Comparison of ENCODE assay signal across 10 mouse cellular contexts in genomic region chr16:30939903-30940302, GRCm38 (mm10).
DNase-seq lines count a peak whose midpoint lies in the region; ATAC-seq and TF ChIP-seq lines count a peak whose summit lies in the region.
"Had no signal": no experiment of that assay in that cellular context is flagged by ENCODE, and none has a peak within 500 bp of the region (broad histone marks: within the 10 kb centered on the region; RNA-seq: fewer than 3 reads in every experiment).

No protein-coding gene starts in this region.

- intact Hi-C loops in left cerebral cortex, adult 2 months (cut with DNase I), result no loop called here

- H3K27ac ChIP-seq in forebrain, embryonic 11.5 days (ENCODE audit: low read depth, low read length), result no peak overlapping the region
- H3K27ac ChIP-seq in forebrain, embryonic 12.5 days, result no peak overlapping the region
- no peak overlapping the region for H3K27ac ChIP-seq in embryonic facial prominence, embryonic 14.5 days (replicated peaks; ENCODE audit: low read depth, low read length)
- H3K27ac ChIP-seq in limb, embryonic 10.5 days, result peak overlapping the region; percentile 34; the same call in 1 of the 2 replicates
- H3K27ac ChIP-seq in left cerebral cortex, adult 2 months, result no peak overlapping the region
- no peak overlapping the region for H3K27ac ChIP-seq in midbrain, embryonic 13.5 days
- H3K27ac ChIP-seq: limb, embryonic 15.5 days had no signal

- no peak overlapping the region for H3K9ac ChIP-seq in forebrain, embryonic 11.5 days (ENCODE audit: low read length)
- no peak overlapping the region for H3K9ac ChIP-seq in forebrain, embryonic 12.5 days
- H3K9ac ChIP-seq in embryonic facial prominence, embryonic 14.5 days (ENCODE audit: low read depth, low read length), result no peak overlapping the region
- H3K9ac ChIP-seq in midbrain, embryonic 13.5 days (replicated peaks), result no peak overlapping the region
- H3K9ac ChIP-seq: limb, embryonic 15.5 days had no signal

- H3K4me3 ChIP-seq in forebrain, embryonic 11.5 days (ENCODE audit: low read depth, low read length), result no peak overlapping the region
- H3K4me3 ChIP-seq in forebrain, embryonic 12.5 days (replicated peaks), result no peak overlapping the region
- no peak overlapping the region for H3K4me3 ChIP-seq in embryonic facial prominence, embryonic 14.5 days (ENCODE audit: low read depth, low read length)
- H3K4me3 ChIP-seq in limb, embryonic 10.5 days, result no peak overlapping the region
- no peak overlapping the region for H3K4me3 ChIP-seq in left cerebral cortex, adult 2 months
- H3K4me3 ChIP-seq in midbrain, embryonic 13.5 days (replicated peaks), result no peak overlapping the region
- H3K4me3 ChIP-seq: limb, embryonic 15.5 days had no signal

- DNase-seq in forebrain, embryonic 11.5 days (ENCODE audit: low spot score), result peak; percentile 47
- DNase-seq in A20 (ENCODE audit: low read depth, low spot score), result peak; percentile 72
- DNase-seq in embryonic facial prominence, embryonic 14.5 days (ENCODE audit: low spot score), result peak; percentile 61
- no peak for DNase-seq in limb, embryonic 10.5 days (ENCODE audit: low spot score)
- DNase-seq in frontal cortex, postnatal 36 days (ENCODE audit: low spot score in 2 of 2), result no peak
- DNase-seq in left cerebral cortex, adult 2 months (ENCODE audit: extremely low spot score in 1 of 2, low spot score in 2 of 2), result no peak
- DNase-seq: right cerebral cortex, adult 18-20 months had no signal

- H3K36me3 ChIP-seq in forebrain, embryonic 11.5 days (ENCODE audit: control insufficient read depth, insufficient read depth, low read length), result no peaks in the 10 kb centered on the region
- H3K36me3 ChIP-seq in forebrain, embryonic 12.5 days (replicated peaks), result no peaks in the 10 kb centered on the region
- no peaks in the 10 kb centered on the region for H3K36me3 ChIP-seq in embryonic facial prominence, embryonic 14.5 days (ENCODE audit: control insufficient read depth, insufficient read depth, low read length)
- no peaks in the 10 kb centered on the region for H3K36me3 ChIP-seq in limb, embryonic 10.5 days
- no peaks in the 10 kb centered on the region for H3K36me3 ChIP-seq in midbrain, embryonic 13.5 days
- H3K36me3 ChIP-seq: limb, embryonic 15.5 days had no signal

- H3K4me1 ChIP-seq in forebrain, embryonic 11.5 days (replicated peaks; ENCODE audit: control insufficient read depth, insufficient read depth, low read length), result no peaks in the 10 kb centered on the region
- H3K4me1 ChIP-seq in forebrain, embryonic 12.5 days, result peaks cover 13% of the 10 kb centered on the region
- no peaks in the 10 kb centered on the region for H3K4me1 ChIP-seq in embryonic facial prominence, embryonic 14.5 days (ENCODE audit: control insufficient read depth, insufficient read depth, low read length)
- peaks cover 34% of the 10 kb centered on the region for H3K4me1 ChIP-seq in limb, embryonic 10.5 days
- peaks cover 11% of the 10 kb centered on the region; the same call in 1 of the 2 replicates for H3K4me1 ChIP-seq in midbrain, embryonic 13.5 days (replicated peaks)

- TF ChIP-seq CTCF in left cerebral cortex, adult 2 months (IDR thresholded peaks at IDR 0.05), result no peak

- 0% methylated on average over 3 of the region's 3 CpGs for WGBS in forebrain, embryonic 11.5 days
- WGBS in forebrain, embryonic 12.5 days, result 0% methylated on average over 3 of the region's 3 CpGs
- WGBS in embryonic facial prominence, embryonic 14.5 days, result 8% methylated on average over 3 of the region's 3 CpGs
- 10% methylated on average over 3 of the region's 3 CpGs for WGBS in limb, embryonic 10.5 days
- 1% methylated on average over 3 of the region's 3 CpGs for WGBS in midbrain, embryonic 13.5 days

- H3K27me3 ChIP-seq in forebrain, embryonic 11.5 days (ENCODE audit: control insufficient read depth, insufficient read depth, low read length), result no peaks in the 10 kb centered on the region
- H3K27me3 ChIP-seq in forebrain, embryonic 12.5 days, result no peaks in the 10 kb centered on the region
- no peaks in the 10 kb centered on the region for H3K27me3 ChIP-seq in embryonic facial prominence, embryonic 14.5 days (replicated peaks; ENCODE audit: control insufficient read depth, insufficient read depth, low read length)
- no peaks in the 10 kb centered on the region for H3K27me3 ChIP-seq in limb, embryonic 10.5 days (ENCODE audit: low read depth, poor library complexity, severe bottlenecking)
- H3K27me3 ChIP-seq in midbrain, embryonic 13.5 days, result no peaks in the 10 kb centered on the region
- H3K27me3 ChIP-seq: limb, embryonic 15.5 days had no signal

- H3K9me3 ChIP-seq in forebrain, embryonic 11.5 days (ENCODE audit: control insufficient read depth, low read length), result no peaks in the 10 kb centered on the region
- H3K9me3 ChIP-seq in forebrain, embryonic 12.5 days, result no peaks in the 10 kb centered on the region
- H3K9me3 ChIP-seq in embryonic facial prominence, embryonic 14.5 days (ENCODE audit: control insufficient read depth, low read length), result no peaks in the 10 kb centered on the region
- no peaks in the 10 kb centered on the region for H3K9me3 ChIP-seq in limb, embryonic 10.5 days (replicated peaks)
- H3K9me3 ChIP-seq in midbrain, embryonic 13.5 days, result no peaks in the 10 kb centered on the region
- H3K9me3 ChIP-seq: limb, embryonic 15.5 days had no signal

- no peak for ATAC-seq in forebrain, embryonic 11.5 days (replicated peaks; ENCODE audit: low FRiP score)
- no peak for ATAC-seq in forebrain, embryonic 12.5 days (ENCODE audit: low FRiP score)
- ATAC-seq in embryonic facial prominence, embryonic 14.5 days (ENCODE audit: low read depth), result no peak
- no peak for ATAC-seq in midbrain, embryonic 13.5 days

- H3K4me2 ChIP-seq in forebrain, embryonic 11.5 days (ENCODE audit: low read depth, low read length, severe bottlenecking), result no peak overlapping the region
- H3K4me2 ChIP-seq in forebrain, embryonic 12.5 days, result no peak overlapping the region
- no peak overlapping the region for H3K4me2 ChIP-seq in embryonic facial prominence, embryonic 14.5 days (ENCODE audit: low read depth, low read length)
- no peak overlapping the region for H3K4me2 ChIP-seq in midbrain, embryonic 13.5 days (replicated peaks)
- H3K4me2 ChIP-seq: limb, embryonic 15.5 days had no signal

Comparison
In these comparisons a context has a peak if more than half of its experiments do, and no peak if none do; other contexts are left out.
1. DNase-seq: peak in forebrain, embryonic 11.5 days (single experiment), A20 (single experiment) and embryonic facial prominence, embryonic 14.5 days (single experiment); none in limb, embryonic 10.5 days (single experiment), frontal cortex, postnatal 36 days (0 of 2) and left cerebral cortex, adult 2 months (0 of 2).